Mouse (Mus musculus) embryonic facial prominence, embryonic 15.5 days (tissue): Measurements from ENCODE around the gene Them7. TPM values are rescaled to one million over a fixed set of nuclear protein-coding genes. Genes with fewer than 3 reads are reported as not detected.
A peak's percentile ranks its signal among the peaks of the same experiment; 100 is the strongest.

ENCODE experiments used
- ATAC-seq: fragments of 200-750 bp; cut with Nextera tagmentation; 2 replicates; pipeline ENCODE4 v1.8.0; 2017; ENCODE audit warnings: low read depth, moderate TSS enrichment; ENCODE audit not compliant: insufficient number of reproducible peaks, low FRiP score, low TSS enrichment
- H3K27ac ChIP-seq: fragments of 300-500 bp; sonication (generic); replicated peaks from 2 replicates; pipeline ENCODE4 v1.5.1; 2015; ENCODE audit warnings: mild to moderate bottlenecking, inconsistent platforms
- H3K27me3 ChIP-seq: fragments of 300-500 bp; sonication (generic); 2 replicates; pipeline ENCODE4 v1.6.1; 2015; ENCODE audit warnings: inconsistent platforms
- H3K36me3 ChIP-seq: fragments of 300-500 bp; sonication (generic); 2 replicates; pipeline ENCODE4 v1.6.1; 2015; ENCODE audit warnings: mild to moderate bottlenecking, inconsistent platforms
- H3K4me1 ChIP-seq: fragments of 300-500 bp; sonication (generic); 2 replicates; pipeline ENCODE4 v1.6.1; 2015; ENCODE audit warnings: inconsistent platforms
- H3K4me2 ChIP-seq: fragments of 300-500 bp; sonication (generic); replicated peaks from 2 replicates; pipeline ENCODE4 v1.6.1; 2015; ENCODE audit warnings: mild to moderate bottlenecking, inconsistent platforms
- H3K4me3 ChIP-seq: fragments of 300-500 bp; sonication (generic); replicated peaks from 2 replicates; pipeline ENCODE4 v1.5.1; 2015; ENCODE audit warnings: mild to moderate bottlenecking, inconsistent platforms
- H3K9ac ChIP-seq: fragments of 300-500 bp; sonication (generic); 2 replicates; pipeline ENCODE4 v1.6.1; 2015; ENCODE audit warnings: inconsistent platforms
- H3K9me3 ChIP-seq: fragments of 300-500 bp; sonication (generic); replicated peaks from 2 replicates; pipeline ENCODE4 v1.6.1; 2016; ENCODE audit warnings: inconsistent platforms
- WGBS: fragments of 180-500 bp; shearing (Covaris S2); methylation state at CpG from one replicate; pipeline ENCODE4 v1.1.7; 2015; 5-methylcytosine and 5-hydroxymethylcytosine counted together
- polyA plus RNA-seq: library from polyadenylated mRNA; unstranded; fragments of >200 nt; fragmentation: Nextera tagmentation; extraction: Ambion mirVana; gene quantifications from 2 replicates; pipeline ENCODE4 v1.2.1, GENCODE M21; 2015

Gene Them7
- polyA plus RNA-seq, 1 experiment from 2014 or later: 0.48 TPM

DNA sequence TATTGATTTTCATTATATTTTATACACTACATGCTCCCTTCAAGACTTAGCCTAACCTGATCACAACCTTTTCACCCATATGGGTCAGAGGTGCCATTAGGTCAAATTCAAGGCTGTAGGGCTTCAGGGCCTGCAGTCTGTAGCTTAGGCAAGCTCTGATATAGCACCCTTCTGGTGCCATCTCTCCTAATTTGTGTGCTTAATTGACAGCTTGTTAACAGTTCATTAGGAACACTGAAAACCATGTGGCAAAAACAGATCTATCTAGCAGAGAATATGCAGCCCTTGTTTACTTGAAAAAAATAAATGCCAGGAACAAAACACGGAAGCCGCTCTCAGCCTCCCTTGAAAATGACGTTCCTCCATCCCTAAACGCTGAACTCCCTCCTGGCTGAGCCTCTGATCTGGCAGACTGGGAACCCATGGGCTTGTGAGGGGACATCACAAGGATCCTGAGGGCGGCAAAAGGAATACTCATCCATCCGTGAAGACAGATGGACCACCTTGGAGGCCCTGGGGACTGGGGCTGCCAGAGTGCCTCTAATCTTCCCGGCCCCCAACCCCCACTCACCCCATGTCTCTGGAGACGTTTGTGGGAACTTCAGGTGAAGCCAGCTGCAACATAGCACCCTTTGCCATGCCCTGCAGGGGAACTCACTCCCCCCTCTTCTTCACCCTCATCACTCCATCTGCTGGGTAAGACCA is 113.2 kb downstream of the Them7 start:
- WGBS: 38% methylated on average over 8 of the region's 8 CpGs
- no peak for ATAC-seq
- H3K27ac ChIP-seq: no peak overlapping the region

DNA sequence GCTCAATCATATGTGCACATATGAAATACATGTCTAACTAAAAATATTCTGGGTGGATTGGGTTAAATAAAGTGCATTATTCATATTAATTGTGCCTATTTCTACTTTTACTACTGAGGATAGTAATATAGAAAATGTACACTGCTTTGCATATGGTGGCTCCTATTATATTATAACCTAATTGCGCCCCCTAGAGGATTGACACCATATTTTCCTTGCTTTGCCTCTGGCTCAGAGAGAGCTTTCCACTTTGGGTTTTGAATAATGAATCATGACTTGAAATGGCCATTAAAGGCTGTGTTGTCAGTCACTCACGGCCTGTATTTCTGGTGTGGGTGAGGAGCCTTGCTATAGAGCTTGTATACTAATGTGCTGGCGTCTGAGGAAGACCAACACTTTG is 115.9 kb downstream of the Them7 start:
- Histone ChIP-seq H3K4me1 (peaks cover 8% of the 10 kb centered on the region; the same call in 1 of the 2 replicates), H3K36me3 (no peaks in the 10 kb centered on the region), H3K9me3 (no peaks in the 10 kb centered on the region), H3K27me3 (no peaks in the 10 kb centered on the region), H3K27ac (no peak overlapping the region), H3K4me2 (no peak overlapping the region), H3K9ac (no peak overlapping the region), H3K4me3 (no peak overlapping the region)
- WGBS: 59% methylated on average over 3 of the region's 3 CpGs
- ATAC-seq: no peak

More for the DNA sequence above, 113.2 kb downstream of the Them7 start:
- Histone ChIP-seq H3K4me2 (no peak overlapping the region), H3K9me3 (no peaks in the 10 kb centered on the region), H3K27me3 (0 out of 2 replicates have a peak, but pooled peaks cover 2% of the 10 kb centered on the region), H3K36me3 (no peaks in the 10 kb centered on the region), H3K4me3 (no peak overlapping the region), H3K4me1 (peaks cover 8% of the 10 kb centered on the region; the same call in 1 of the 2 replicates), H3K9ac (no peak overlapping the region)

DNA sequence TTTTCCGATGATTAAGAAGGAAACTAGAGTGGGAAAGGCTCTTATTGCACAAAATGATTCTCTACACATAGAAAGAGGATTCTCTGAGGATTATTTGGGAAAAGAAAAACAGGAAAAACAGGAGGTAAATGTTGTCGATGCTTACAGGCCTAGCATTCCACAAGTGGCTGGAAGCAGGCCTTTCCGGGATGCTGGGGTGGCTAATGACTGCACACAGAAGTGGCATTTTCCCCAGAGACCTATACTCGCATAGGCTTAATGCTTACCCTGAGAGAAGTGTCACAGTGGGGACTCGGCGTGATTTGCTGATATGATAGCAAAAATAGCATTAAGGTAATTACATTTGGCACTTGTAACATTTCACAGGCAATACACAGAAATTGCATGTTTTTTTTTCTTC is 124.8 kb downstream of the Them7 start:
- H3K4me3 ChIP-seq: no peak overlapping the region
- H3K9me3 ChIP-seq: no peaks in the 10 kb centered on the region
- H3K36me3 ChIP-seq: no peaks in the 10 kb centered on the region
- no peak for ATAC-seq
- H3K27ac ChIP-seq: no peak overlapping the region
- H3K9ac ChIP-seq: no peak overlapping the region
- H3K4me1 ChIP-seq: no peaks in the 10 kb centered on the region
- WGBS: 63% methylated on average over 6 of the region's 6 CpGs
- no peak overlapping the region for H3K4me2 ChIP-seq
- H3K27me3 ChIP-seq: no peaks in the 10 kb centered on the region

DNA sequence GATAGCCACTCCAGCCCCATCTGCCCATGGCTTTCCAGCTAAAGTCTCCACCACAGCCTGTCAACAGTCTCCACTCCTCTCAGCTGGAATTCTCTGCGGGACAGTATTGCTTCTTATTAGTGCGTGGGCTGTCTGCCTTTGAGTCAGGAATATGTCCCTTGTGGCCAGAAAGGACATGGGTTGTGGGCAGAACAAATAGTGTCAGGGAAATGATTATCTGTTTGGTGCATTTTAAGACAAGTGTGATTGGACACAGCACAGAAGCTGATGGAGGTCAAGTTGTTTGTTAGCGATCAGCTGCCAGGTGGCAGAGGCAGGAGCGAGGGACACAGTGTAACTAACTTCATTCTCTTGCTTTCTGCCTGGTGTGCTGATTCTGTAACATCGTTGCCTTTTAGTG is 132.7 kb downstream of the Them7 start:
- Histone ChIP-seq H3K4me1 (no peaks in the 10 kb centered on the region), H3K4me3 (no peak overlapping the region), H3K4me2 (no peak overlapping the region), H3K36me3 (no peaks in the 10 kb centered on the region), H3K9me3 (no peaks in the 10 kb centered on the region), H3K27me3 (no peaks in the 10 kb centered on the region), H3K9ac (no peak overlapping the region), H3K27ac (no peak overlapping the region)
- no peak for ATAC-seq
- whole genome bisulfite sequencing: 67% methylated on average over 5 of the region's 5 CpGs

DNA sequence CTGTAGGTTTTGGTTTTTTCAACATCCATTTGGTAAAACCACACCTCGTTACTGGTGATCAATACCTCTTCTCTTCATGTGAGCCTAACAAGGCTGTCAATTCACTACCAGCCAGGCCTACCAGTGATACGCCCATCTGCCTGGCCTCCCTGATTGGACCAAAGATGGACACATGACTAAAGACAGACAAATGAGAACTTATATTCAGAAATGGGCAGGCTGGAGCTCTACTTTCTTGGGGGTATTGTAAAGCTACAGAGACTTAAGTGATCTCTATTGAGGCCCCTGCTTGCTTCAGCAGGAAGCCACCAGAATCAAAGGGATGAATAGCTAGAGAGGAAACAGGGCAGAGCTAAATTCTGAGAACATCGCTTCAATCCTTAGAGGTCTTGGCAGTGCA is 133.9 kb downstream of the Them7 start:
- WGBS: 89% methylated on average over 3 of the region's 3 CpGs

DNA sequence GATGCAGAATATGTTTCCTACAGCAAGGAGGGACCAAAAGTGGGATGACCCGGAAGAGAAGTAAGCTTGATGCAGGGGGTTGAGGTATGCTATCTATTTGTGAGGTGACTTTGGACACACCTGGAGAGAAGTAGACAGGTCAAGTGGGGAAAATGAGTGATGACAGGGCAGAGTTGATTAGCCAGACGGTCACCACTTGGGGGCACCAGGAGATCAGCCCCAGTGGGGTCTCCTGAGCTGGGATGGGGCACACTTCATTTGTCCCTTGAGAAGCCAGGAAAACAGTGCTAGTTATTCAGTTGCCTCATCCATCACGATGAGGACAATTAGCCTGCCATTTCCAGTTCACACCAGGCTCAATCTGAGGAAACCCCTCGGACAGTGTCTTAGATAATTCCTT is 143.5 kb downstream of the Them7 start:
- Histone ChIP-seq H3K9me3 (no peaks in the 10 kb centered on the region), H3K4me2 (no peak overlapping the region), H3K27ac (no peak overlapping the region), H3K4me3 (no peak overlapping the region), H3K36me3 (no peaks in the 10 kb centered on the region), H3K4me1 (peaks cover 4% of the 10 kb centered on the region; the same call in 1 of the 2 replicates), H3K27me3 (no peaks in the 10 kb centered on the region), H3K9ac (no peak overlapping the region)
- WGBS: 46% methylated on average over 4 of the region's 4 CpGs
- ATAC-seq: no peak

More for the DNA sequence above, 133.9 kb downstream of the Them7 start:
- H3K27me3 ChIP-seq: no peaks in the 10 kb centered on the region
- no peaks in the 10 kb centered on the region for H3K9me3 ChIP-seq
- H3K4me3 ChIP-seq: no peak overlapping the region
- H3K9ac ChIP-seq: no peak overlapping the region
- H3K4me1 ChIP-seq: no peaks in the 10 kb centered on the region
- no peak for ATAC-seq
- H3K27ac ChIP-seq: no peak overlapping the region
- H3K36me3 ChIP-seq: no peaks in the 10 kb centered on the region
- no peak overlapping the region for H3K4me2 ChIP-seq

DNA sequence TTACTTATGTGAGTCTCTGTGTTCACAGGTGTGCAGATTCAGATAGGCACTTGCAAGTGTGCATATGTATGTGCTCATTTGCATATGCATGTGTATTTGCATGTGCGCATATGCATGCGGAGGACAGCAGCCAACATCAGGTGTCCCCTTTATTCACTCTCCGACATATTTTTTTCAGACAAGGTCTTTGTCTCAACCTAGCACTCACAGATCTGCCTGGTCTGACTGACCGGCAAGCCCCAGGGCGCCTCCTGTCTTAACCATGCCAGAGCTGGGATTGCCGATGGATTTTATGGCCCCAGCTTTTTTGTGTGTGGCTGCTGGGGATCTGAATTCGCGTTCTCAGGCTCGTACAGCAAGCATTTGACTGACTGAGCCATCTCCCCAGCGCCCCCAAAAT is 146.1 kb downstream of the Them7 start:
- Histone ChIP-seq H3K9ac (no peak overlapping the region), H3K36me3 (no peaks in the 10 kb centered on the region), H3K4me1 (peaks cover 4% of the 10 kb centered on the region; the same call in 1 of the 2 replicates), H3K9me3 (no peaks in the 10 kb centered on the region), H3K4me2 (peak overlapping the region; percentile 17; the same call in 1 of the 2 replicates), H3K27ac (no peak overlapping the region), H3K4me3 (no peak overlapping the region), H3K27me3 (no peaks in the 10 kb centered on the region)
- WGBS: 12% methylated on average over 10 of the region's 10 CpGs
- ATAC-seq: no peak

DNA sequence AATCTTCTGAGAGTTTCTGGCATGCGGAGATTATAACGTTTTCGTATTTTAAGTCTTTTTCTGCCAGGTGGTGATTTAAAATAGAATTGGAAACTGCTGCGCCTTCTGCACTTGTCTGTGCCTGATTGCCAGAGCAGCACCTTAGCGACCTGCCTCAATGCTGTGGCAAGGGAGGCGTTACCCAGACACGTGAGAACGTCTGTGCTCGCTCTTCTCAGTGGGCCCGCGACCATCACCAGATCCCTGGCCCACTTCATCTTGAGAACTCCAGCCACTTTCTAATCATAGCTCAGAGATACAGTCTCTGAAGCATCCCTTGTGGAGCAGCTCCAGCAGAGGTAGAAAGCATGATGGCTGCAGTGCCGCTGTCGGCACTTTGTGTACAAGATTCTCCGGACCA is 146.6 kb downstream of the Them7 start:
- Histone ChIP-seq H3K27me3 (no peaks in the 10 kb centered on the region), H3K27ac (no peak overlapping the region), H3K36me3 (no peaks in the 10 kb centered on the region), H3K4me2 (peak overlapping the region; percentile 19; the same call in 1 of the 2 replicates), H3K4me1 (peaks cover 4% of the 10 kb centered on the region; the same call in 1 of the 2 replicates), H3K4me3 (0 out of 2 replicates have a peak overlapping the region, but pooled peaks have one; percentile 7), H3K9me3 (no peaks in the 10 kb centered on the region), H3K9ac (no peak overlapping the region)
- no peak for ATAC-seq
- 25% methylated on average over 14 of the region's 14 CpGs for WGBS

DNA sequence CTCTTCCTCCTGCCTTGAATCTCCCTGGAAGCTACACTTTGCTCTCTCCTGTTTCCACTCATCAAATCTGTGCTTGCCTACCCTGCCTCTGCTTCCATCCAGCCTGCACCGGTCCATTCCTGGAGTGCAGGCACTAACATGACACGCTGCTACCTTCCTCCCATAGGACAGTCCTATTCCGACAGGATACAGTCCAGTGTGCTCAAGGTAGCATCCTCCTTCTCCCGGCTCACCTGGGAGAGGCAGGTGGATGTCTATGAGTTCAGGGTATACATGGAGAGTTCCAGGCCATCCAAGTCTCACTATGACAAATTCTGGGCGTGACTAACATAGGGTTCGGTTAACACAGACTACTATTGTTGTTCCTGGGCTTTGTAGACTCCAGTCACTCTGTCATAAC is 148.0 kb downstream of the Them7 start:
- H3K27me3 ChIP-seq: no peaks in the 10 kb centered on the region
- H3K4me2 ChIP-seq: no peak overlapping the region
- no peaks in the 10 kb centered on the region for H3K9me3 ChIP-seq
- H3K4me1 ChIP-seq: peaks cover 4% of the 10 kb centered on the region; the same call in 1 of the 2 replicates
- no peak overlapping the region for H3K9ac ChIP-seq
- no peak overlapping the region for H3K4me3 ChIP-seq
- ATAC-seq: no peak
- H3K36me3 ChIP-seq: no peaks in the 10 kb centered on the region
- 84% methylated on average over 6 of the region's 6 CpGs for WGBS
- no peak overlapping the region for H3K27ac ChIP-seq

DNA sequence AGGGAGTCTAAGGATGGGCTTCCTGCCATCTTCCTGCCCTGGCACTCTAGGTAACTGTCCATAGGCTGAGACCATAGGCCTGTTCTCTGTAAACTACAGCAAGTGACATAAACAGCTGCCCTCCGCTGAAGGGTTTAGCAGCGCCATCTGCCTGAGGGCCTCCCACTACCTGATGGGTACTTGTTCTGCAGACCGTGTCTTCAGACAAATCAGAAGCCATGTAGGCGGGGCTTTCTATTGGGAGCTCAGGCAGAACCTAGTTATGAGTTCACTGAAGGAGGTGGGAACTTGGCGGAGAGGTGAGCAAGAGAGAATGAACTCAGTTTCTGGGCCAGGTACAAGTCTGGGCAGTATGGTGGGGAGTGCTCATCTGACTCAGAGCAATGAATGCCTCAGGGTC is 148.6 kb downstream of the Them7 start:
- Histone ChIP-seq H3K36me3 (no peaks in the 10 kb centered on the region), H3K27me3 (no peaks in the 10 kb centered on the region), H3K4me3 (no peak overlapping the region), H3K27ac (peak overlapping the region; percentile 63; the same call in 1 of the 2 replicates), H3K9me3 (no peaks in the 10 kb centered on the region), H3K9ac (no peak overlapping the region), H3K4me2 (no peak overlapping the region), H3K4me1 (peaks cover 4% of the 10 kb centered on the region; the same call in 1 of the 2 replicates)
- 74% methylated on average over 5 of the region's 5 CpGs for WGBS
- ATAC-seq: no peak

DNA sequence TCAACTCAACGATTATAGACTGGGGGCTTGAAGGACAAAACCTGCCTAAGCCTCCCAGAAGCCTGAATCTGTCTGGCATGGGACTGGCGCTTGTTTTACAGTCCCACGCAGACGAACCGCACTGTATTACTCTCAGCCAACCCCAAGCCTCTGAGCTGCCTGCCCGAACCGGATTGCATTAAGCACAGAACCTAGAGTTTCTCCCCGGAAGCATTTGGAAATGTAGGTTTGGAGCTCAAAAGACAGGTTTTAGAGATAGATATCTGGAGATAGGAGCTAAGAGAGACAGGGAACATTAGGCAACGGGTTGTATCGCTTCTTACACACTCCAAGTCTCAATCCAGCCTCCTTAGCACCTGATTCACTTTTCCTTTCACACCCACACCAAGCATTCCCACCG is 149.5 kb downstream of the Them7 start:
- peaks cover 4% of the 10 kb centered on the region; the same call in 1 of the 2 replicates for H3K4me1 ChIP-seq
- 72% methylated on average over 11 of the region's 11 CpGs for WGBS
- peak overlapping the region; percentile 63 for H3K27ac ChIP-seq
- no peak overlapping the region for H3K9ac ChIP-seq
- no peak for ATAC-seq
- H3K4me2 ChIP-seq: no peak overlapping the region
- no peaks in the 10 kb centered on the region for H3K9me3 ChIP-seq
- H3K4me3 ChIP-seq: no peak overlapping the region
- no peaks in the 10 kb centered on the region for H3K36me3 ChIP-seq
- no peaks in the 10 kb centered on the region for H3K27me3 ChIP-seq

DNA sequence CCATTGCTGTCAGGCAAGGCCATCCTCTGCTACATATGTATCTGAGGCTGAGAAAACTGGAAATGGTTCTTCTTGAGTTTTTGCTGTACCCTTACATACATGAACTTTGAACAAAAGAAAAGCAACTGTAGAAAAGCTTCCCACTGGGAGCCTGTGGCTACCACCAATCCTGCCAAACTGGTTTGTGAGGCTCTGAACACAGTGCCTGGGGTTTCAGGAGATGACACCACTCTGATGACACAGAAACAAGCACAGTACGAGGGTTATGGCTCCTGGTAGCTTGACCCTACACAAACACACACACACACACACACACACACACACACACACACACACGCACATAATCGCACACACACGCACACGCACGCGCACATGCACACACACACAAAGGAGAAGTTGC is 151.1 kb downstream of the Them7 start:
- Histone ChIP-seq H3K9ac (no peak overlapping the region), H3K4me1 (peaks cover 4% of the 10 kb centered on the region; the same call in 1 of the 2 replicates), H3K27me3 (no peaks in the 10 kb centered on the region), H3K4me3 (no peak overlapping the region), H3K27ac (peak overlapping the region; percentile 51; the same call in 1 of the 2 replicates), H3K4me2 (no peak overlapping the region), H3K9me3 (no peaks in the 10 kb centered on the region), H3K36me3 (no peaks in the 10 kb centered on the region)
- no peak for ATAC-seq
- 84% methylated on average over 7 of the region's 7 CpGs for WGBS
